Mouse (Mus musculus) kidney, adult 2 months (tissue): ENCODE data around the gene Gipc2.

Experiments used
- CTCF ChIP-seq: fragments of 200-500 bp; conservative IDR thresholded peaks from 2 replicates; pipeline ENCODE4 v1.5.1; 2011; ENCODE audit warnings: low read depth, mild to moderate bottlenecking, control low read depth, low read length, moderate library complexity, mixed read lengths; ENCODE audit not compliant: insufficient read depth, insufficient read length
- POLR2A ChIP-seq: fragments of 200-500 bp; IDR thresholded peaks from one replicate; pipeline ENCODE4 v1.6.1; 2011; ENCODE audit warnings: low read depth, low read length, control low read depth

DNA sequence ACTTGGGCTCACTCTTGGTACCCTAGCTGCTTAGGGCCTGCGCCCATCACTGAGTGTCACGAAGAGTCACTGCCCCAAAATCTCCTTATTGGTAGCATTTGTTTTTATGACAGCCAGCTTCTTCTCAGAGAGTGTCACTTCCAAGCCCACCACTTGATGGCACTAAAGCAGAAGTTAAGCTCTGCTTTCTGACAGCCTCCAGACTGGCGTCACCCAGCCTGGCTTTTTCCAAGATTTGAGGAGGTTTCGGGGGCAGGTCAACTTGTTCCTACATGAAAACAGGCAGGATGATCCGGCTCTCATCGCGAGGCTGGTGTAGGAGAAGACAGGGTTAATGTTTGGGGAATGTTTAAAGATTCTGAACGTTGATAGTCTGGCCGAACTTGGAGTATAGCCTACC lies 54.9 kb downstream of the Gipc2 start:
- TF ChIP-seq CTCF (peak; percentile 86), POLR2A (no peak)
